Mouse (Mus musculus) bone marrow, adult 2 months (tissue): ENCODE measurements around the gene Tmem177.

Source experiments
- CTCF ChIP-seq: fragments of 200-500 bp; IDR thresholded peaks from 2 replicates; pipeline ENCODE4 v1.5.1; 2011; ENCODE audit warnings: low read length, control low read depth; ENCODE audit not compliant: control insufficient read depth, insufficient read depth
- POLR2A ChIP-seq: fragments of 200-500 bp; IDR thresholded peaks from 2 replicates; pipeline ENCODE4 v1.6.1; 2011; ENCODE audit warnings: low read depth, mild to moderate bottlenecking, control low read depth, low read length, borderline replicate concordance; ENCODE audit not compliant: control insufficient read depth

DNA sequence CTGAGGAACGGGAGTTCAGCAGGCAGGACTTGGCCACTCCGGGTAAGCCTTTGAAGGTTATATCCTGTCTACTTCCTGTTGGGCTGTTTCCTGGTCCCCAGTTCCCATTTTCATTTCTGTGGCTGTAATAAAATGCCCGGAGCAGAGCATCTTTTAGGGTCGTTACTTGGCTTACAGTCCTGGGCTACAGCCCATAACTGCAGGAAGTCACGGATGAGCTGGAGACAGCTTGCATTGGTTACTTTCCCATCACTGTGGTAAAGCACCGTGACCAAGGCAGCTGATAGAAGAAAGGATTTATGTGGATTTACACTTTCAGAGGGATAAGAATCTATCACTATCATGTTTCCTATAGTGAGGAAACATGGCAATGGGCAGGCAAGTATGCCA lies 9.8 kb downstream of the Tmem177 start:
- no peak for TF ChIP-seq CTCF
- no peak for TF ChIP-seq POLR2A
